In the genomic region with DNA sequence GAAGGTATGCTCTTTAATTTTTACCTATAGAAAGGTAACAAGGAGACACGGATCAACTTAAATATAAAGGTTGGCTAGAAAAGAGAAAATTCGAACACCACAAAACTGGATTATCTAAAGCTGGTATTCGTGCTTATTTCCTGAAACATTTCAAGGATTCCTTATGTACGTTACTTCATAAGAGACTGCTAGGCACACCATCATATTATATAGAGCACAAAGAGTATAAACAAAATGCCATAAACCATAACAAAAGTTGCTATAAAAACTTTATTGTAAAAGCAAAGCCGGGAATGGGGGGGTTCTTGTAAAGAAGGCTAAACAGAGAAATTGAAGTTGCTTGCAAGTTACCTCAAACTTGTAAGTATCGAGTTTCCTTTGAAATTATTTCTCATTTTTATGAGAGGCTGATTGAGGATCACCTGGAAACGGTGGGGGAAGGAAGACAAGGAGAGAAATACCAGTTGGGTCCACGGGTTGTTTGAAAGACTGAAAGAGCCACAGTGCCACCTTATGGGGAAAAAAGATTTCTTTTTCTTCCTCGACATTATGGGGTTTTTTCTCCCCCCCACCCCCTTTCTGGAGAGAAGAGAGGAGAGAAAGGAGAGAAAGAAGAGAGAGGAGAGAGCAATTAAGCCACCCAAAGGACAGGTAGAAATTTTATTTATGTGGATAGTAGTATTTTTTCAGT, we compare ENCODE assay signal across 8 mouse cellular contexts. TPM values are rescaled to one million over a fixed set of nuclear protein-coding genes. Genes with fewer than 3 reads are reported as not detected.
DNase-seq lines count a peak whose midpoint lies in the region; ATAC-seq lines count a peak whose summit lies in the region.

No protein-coding gene starts in this region.

- H3K36me3 ChIP-seq in heart, embryonic 15.5 days = no peaks in the 10 kb centered on the region

- no peak overlapping the region for H3K9ac ChIP-seq in heart, embryonic 15.5 days

- peaks cover 13% of the 10 kb centered on the region for H3K4me1 ChIP-seq in heart, embryonic 15.5 days (replicated peaks)

- no peaks in the 10 kb centered on the region for H3K27me3 ChIP-seq in heart, embryonic 15.5 days

- no peak overlapping the region for H3K4me3 ChIP-seq in heart, embryonic 15.5 days

- peak overlapping the region; percentile 25; the same call in 1 of the 2 replicates for H3K4me2 ChIP-seq in heart, embryonic 15.5 days

- WGBS in heart, embryonic 15.5 days = 35% methylated on average over 9 of the region's 9 CpGs

- no peak for ATAC-seq in heart, embryonic 15.5 days (replicated peaks; ENCODE audit: insufficient number of reproducible peaks, insufficient read depth, low FRiP score, low read depth)
- peak; percentile 72 for ATAC-seq in granulocyte monocyte progenitor cell, adult 5-6 weeks (replicated peaks; ENCODE audit: poor library complexity, severe bottlenecking)
- peak; percentile 66 for ATAC-seq in megakaryocyte-erythroid progenitor cell, adult 5-6 weeks (replicated peaks; ENCODE audit: low FRiP score, low TSS enrichment, poor library complexity, severe bottlenecking)

- intact Hi-C loops in heart, postnatal 36 days (cut with DNase I) = no loop called here

- H3K27ac ChIP-seq in heart, embryonic 15.5 days = no peak overlapping the region

- no peak for DNase-seq in heart, postnatal 36 days
- DNase-seq in urinary bladder, postnatal 14 days (ENCODE audit: low spot score) = peak; percentile 18
- DNase-seq in urinary bladder, adult 18-20 months (ENCODE audit: low spot score in 2 of 2) = no peak
- DNase-seq in testis, postnatal 14 days (ENCODE audit: low spot score) = no peak
- no peak for DNase-seq in thymus, postnatal 36 days

- no peaks in the 10 kb centered on the region for H3K9me3 ChIP-seq in heart, embryonic 15.5 days (replicated peaks)

RNA-seq across cellular contexts. Expression of gene Map3k7, which starts 25.3 kb away (rescaled TPM):
- 23.5 and 30.5 TPM in 2 replicates for polyA plus RNA-seq in heart, embryonic 15.5 days (2015; fragmentation: Nextera tagmentation; extraction: Ambion mirVana)
- total RNA-seq in heart, postnatal 36 days (2021) = 10 to 100 TPM; 46.8 to 49.4 TPM
- total RNA-seq in granulocyte monocyte progenitor cell, adult 5-6 weeks (2014; fragmentation: Nextera tagmentation) = 35.6 and 36.0 TPM in 2 replicates
- 27.3 and 29.7 TPM in 2 replicates for total RNA-seq in granulocyte monocyte progenitor cell, adult 5-6 weeks (2017)
- 42.3 and 44.5 TPM in 2 replicates for total RNA-seq in megakaryocyte-erythroid progenitor cell, adult 5-6 weeks (2014; fragmentation: Nextera tagmentation)
- 25.8 and 30.7 TPM in 2 replicates for total RNA-seq in megakaryocyte-erythroid progenitor cell, adult 5-6 weeks (2017)
